Mouse (Mus musculus): ENCODE measurements around the gene Kat8.
"Not testable (repeated sequence)": the region's sequence is repeated elsewhere in the genome, so short reads cannot be mapped to it uniquely, and the experiment has no call there.

Kat8 gene

DNA sequence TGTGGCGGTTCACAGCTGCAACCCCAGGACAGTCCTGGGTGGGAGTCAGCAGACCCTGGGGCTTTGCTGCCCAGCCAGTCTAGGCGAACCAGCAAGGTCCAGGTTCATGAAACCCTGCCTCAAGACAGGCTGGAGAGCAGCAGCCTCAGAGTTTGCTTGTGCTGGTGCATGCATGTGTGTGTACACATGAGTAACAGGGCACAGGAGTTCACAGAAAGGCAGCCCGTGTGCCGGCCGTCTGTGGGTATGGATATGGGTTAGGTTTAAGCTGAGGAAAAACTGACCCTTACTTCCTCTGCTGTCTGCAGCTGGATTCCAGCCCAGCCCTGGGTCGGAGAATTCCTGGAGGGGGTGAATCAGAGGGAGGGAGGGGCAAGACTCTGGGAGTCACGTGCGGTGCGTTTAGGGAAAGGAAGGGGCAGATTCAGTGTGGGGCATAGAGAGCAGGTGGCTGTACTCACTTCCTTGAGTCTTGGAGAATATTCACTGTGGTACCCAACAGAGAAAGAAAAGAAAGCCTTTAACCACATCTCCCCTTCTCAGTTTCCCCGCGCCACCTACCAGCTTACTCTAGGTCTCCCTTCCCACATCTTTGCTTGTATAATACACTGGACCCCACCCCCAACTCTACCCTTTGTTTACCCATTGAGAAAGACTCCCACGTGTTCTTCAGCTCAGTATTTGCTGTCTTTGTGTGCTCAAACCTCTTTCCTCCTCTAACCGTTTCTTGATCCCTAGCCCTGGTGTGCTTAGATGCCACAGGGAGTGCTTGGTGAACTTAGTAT, 19.2 kb downstream of the Kat8 start:
- in situ Hi-C loops (cut with MboI, MseI): no loop called here

DNA sequence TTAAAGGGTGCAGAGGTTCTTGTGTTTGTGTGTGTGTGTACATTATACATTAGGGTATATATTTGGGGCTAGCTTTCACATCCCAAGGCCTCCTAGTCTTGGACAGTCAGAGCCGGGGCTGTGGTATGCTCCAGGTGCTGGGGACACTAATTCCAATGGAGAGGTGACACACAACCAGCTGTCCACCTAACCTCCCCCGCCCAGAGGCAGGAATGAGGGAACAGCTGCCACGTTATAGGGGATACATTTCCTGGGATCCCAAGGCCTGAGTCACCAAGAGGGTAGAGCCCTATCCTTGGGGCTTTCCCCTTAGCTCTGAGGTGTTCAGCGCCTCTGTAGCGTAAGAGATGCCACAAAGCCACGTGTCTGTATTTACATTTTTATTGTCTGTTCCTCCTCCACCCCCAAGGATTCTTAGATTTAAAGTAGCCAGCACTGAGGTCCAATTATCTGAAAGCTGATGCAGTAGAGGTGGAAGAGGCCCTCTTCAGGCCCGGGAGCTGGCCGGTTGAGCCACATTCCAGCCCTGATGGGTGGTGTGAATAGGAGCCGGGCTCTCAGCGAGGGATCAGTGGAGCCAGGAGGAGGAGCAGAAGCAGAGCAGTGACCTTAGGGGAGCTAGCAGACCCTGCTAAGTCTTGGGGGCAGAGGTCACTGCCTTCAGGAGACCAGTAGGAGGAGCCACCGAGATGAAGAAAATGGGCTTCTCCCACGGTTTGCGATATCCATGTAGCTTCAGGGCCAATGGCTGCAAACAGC, 20.1 kb downstream of the Kat8 start:
- in situ Hi-C loops (cut with MboI, MseI): no loop called here

DNA sequence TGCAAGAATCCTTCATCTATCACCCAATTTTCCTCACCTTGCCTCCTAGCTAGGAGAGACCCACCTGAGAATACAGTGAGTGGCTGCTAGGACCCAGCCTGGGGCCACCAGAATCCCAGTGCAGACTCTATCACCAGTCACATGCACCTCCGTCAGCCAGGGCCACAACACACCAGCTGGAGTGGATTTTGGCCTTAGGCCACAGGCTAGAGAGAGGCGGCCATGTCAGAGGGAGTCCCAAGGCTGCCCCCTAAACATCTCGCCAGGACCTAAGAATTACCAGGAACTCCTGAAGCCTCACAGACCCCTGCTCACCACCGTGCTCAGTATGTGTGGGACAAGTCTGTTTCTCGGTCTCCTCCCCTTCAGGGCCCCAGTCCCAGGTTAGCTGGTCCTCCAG, 21.8 kb downstream of the Kat8 start:
- in situ Hi-C loops (cut with MboI, MseI): no loop called here

DNA sequence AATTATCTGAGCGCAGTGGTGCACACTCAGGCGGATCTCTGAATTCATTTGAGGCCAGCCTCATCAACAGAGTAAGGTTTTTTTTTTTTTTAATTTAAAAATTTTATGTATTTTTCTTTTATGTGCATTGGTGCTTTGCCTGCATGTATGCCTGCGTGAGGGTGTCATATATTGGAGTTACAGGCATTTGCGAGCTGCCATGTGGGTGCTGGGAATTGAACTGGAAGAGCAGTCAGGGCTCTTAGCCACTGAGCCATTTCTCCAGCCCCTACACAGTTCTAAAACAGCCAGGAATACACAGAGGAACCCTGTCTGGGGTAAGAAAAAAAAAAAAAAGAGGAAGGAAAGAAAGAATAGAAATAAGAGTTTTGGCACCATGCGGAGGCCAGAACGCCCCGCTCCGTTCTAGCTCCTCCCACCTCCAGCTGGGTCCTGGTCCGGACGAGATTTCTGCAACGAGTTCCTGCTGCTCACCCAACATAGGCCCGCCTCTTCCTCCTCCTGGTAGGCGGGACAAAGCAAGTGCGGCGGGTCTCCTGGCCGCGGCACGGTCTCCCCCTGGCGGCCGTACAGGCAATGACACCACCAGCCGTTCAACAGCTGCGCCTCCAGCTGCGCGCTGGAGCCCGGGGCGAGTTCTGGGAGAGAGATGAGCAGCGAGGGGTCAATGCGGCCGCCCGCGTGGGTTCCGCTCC, 22.9 kb downstream of the Kat8 start:
- in situ Hi-C loops (cut with MboI, MseI): no loop called here

DNA sequence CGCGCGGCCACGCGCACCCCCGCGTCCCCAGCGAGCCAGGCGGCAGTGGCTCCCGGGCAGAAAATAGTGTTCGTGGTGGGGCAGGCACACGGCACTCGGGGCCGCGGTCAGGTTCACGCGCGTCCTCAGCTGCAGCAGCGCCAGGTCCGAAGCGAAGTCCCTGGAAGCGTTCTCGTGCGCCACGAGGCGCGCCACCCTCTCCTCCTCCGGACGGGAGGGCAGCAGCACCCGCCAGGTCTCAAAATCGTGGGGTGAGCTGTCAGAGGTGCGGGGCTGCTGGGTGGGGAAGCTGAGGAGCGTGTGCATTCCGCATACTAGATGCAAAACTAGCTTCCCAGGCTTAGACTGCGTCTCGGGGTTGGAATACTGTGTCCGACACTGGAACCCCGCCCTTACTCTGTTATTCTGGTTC, 23.4 kb downstream of the Kat8 start:
- in situ Hi-C loops (cut with MboI, MseI): no loop called here

DNA sequence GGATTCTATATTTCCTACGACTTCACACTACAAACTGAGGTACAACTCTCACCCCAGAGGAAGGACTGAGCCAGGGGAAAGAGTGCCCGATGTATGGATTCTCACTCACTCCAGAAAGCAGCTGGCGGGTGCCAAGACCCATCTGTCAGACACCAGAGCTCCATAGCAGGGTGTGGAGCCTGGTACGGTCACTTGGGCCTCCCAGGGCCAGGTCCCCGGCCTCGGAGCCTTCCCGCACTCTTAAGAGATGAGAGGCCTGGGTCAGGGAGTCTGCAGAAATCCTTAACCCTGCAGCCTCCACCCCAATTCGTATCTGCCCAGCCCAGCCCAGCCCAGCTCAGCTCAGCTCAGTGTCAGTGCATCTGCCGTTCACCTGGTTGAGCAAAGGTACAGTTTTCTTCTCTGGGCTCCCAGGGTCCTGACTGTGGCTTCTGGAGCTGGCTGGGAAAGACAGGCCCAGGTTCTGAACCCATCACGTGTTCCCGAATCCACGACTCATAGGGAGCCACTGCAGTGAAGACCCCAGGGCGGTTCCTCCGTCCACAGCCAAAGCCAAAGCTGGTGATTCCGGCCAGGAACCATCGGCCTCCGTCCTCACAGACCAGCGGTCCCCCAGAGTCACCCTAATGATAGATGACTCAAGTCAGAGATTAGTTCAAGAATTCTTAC, 24.0 kb downstream of the Kat8 start:
- in situ Hi-C loops (cut with MboI, MseI): no loop called here

DNA sequence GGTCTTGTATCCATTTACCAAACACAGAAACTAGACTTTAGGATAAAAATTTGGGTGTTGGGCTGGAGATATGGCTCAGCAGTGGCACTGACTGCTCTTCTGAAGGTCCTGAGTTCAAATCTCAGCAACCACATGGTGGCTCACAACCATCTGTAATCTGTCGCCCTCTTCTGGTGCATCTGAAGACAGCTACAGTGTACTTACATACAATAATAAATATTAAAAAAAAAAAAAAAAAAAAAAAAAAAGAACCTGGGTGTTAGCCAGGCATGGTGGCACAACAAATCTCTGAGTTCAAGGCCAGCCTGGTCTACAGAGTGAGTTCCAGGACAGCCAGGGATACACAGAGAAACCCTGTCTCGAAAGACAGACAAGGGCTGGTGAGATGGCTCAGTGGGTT, 29.8 kb downstream of the Kat8 start:
- in situ Hi-C loops (cut with MboI, MseI): not testable (repeated sequence)

DNA sequence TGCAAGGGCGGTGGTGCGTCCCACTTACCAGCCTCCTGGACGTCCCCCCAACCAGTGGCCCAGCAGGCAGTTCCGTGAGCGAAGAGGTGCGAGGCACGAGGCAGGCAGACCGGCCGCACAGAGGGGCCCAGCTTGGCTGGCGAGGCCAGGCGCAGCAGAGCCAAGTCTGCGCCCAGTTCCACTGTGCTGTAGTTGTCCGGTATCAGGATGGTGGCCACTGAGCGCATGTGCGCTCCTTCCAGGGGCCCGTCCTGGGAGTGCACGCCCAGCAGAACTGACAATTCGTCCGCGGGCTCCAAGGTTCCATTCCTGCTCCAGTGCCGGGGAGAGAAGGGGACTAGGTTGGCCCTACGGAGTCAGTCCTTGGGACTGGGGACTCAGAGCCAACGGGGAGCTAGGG, 32.3 kb downstream of the Kat8 start:
- in situ Hi-C loops (cut with MboI, MseI): no loop called here

DNA sequence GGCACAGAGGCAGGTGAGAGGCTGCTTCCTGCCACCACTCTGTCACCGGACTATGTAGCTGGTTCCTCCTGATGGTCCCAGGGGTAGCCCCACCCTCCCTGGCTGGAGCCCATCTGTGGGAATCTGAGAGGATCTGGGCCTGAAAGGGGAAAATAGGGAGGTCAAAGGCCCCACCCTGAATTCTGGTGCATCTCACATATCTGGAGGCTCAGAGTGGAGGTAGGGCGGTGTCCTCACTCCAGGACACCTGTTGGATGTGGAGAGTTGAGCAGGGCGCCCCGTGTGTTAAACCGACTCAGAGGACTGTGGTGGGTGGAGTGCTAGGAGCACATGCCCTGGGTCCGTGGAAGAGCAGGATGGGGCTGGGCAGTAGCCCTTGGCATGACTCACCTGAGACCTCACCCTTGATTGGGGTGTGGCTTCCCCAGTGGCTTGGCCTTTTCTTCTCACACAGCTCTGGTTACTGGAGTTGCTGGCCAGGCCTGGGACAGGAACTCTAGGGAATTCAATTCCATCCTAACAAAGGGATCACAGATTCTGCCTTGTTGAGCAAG, 34.2 kb downstream of the Kat8 start, which contains the start of gene Prss36:
Prss36 (minus strand) TSS at position 256 of the 554 bp plus-strand sequence.
- in situ Hi-C loops (cut with MboI, MseI): no loop called here

DNA sequence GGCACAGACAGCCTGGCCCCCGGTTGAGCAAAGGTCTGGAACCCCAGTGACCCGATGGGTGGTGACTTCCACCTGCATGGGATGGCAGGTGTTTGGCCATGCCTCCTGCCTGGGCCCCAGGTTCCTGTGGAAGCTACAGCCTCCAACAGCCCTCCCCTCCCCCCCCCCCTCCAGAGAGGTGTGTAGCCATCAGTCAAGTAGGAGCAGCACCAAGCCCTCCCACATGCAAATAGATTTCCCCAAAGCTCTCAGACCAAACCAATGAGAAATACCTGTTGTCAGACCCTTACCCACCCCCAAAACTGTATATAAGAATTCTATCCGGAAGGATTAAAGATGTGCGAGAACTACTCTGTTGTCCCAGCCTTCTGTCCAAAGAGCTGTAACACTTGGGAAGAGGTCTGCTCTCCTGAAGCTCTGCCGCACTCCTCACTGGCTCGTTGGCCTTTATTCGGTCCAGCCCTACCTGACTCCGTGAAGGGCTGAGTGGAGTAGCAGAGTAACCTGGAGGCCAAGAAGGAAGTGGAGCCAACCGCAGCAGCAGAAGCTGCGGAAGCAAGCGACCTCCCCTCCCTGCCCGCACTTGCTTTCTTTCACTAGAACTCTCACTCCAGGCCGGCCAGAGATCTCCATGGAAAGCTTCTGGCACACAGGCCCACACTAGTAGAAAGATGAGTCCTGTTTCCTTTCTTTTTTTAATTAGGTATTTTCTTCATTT, 40.7 kb downstream of the Kat8 start:
- in situ Hi-C loops (cut with MboI, MseI): no loop called here

DNA sequence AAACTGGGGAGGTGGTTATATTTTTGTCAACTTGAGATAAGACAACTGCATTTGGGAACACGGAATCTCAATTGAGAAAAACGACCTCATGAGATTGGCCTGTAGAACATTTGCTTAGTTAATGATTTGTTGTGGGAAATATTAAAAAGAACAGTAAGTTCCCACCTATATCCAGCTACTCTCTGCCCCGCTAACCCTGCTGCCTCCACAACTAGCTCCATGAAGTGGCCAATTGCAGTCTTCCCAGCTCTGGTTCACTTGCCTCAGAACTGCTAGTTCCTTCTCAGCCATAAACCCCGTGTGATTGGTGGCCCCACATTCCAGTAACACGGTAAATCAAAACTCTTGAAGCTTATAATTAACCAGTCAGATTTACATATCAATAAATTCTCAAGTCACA, 47.0 kb downstream of the Kat8 start:
- in situ Hi-C loops (cut with MboI, MseI): no loop called here

DNA sequence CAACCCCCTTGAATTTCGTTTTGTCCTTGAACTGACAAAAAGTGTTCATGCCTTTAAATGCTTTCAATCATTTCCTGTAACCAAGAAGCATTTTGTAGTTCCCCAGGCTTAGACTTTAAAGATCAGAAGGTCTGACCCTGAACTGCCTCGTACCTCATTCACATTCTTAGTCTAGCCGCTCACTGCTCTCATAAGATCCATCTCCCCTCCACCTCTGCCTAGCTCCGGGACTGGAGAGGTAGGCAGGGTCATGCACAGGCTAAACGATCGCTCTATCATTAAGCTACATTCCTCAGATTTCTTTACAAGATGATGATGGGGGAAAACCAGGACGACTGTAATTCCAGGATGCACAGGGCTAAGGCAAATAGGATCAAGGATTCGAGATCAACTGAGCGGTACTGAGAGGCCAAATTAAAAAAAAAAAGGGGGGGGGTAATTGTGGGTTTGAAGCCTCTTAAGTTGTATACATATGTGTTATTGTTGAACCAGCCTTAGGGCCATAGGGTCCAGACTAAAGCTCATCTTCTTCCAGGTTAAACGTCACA, 54.1 kb downstream of the Kat8 start:
- in situ Hi-C loops (cut with MboI, MseI): no loop called here

DNA sequence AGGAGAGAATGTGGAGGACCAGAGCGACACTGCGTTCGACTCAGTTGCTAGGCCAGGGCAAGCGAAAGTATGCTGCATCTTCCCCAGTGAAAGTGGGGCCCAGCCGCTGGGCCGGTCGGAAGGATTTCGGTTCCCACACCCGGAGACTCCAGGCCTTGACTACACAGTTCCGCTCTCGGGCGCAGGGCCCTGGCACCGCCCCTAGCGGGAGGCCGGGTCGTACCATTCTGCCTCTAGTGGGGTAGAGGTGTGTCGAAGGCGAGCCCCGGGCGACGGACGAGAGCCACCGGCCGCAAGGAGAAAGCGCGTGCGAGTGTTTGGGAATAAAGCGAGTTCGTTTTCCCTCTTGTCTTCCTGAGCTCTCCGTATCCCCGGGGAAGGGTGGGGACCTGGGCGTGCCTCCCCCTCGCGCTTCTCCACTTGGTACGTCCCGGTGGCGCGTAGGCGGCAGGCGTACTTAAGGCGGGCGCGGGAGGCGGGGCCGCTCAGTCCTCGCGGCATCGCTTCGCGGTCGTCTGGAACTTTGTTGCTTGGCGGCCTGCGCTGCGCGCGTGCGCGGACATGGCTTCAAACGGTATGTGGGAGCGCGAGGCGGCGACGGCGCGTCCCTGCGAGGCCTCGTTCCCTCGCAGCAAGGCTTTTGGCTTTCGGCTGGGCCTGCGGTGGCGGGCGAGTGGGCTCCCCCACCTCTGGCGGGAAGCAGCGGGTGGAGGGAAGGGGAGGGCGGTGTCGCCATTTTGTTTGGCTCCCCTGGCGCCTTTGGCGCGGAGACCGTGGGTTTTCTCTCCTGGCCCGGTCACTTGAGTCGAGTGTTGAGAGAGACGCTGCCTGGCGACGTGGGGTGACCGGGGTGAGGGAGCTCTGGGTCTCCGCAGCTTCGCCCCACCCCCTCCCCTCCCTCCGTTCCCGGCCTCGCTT, 54.9 kb downstream of the Kat8 start, which contains the start of gene Fus:
Fus (plus strand) TSS at position 454 of the 918 bp plus-strand sequence.
- in situ Hi-C loops (cut with MboI, MseI): no loop called here

DNA sequence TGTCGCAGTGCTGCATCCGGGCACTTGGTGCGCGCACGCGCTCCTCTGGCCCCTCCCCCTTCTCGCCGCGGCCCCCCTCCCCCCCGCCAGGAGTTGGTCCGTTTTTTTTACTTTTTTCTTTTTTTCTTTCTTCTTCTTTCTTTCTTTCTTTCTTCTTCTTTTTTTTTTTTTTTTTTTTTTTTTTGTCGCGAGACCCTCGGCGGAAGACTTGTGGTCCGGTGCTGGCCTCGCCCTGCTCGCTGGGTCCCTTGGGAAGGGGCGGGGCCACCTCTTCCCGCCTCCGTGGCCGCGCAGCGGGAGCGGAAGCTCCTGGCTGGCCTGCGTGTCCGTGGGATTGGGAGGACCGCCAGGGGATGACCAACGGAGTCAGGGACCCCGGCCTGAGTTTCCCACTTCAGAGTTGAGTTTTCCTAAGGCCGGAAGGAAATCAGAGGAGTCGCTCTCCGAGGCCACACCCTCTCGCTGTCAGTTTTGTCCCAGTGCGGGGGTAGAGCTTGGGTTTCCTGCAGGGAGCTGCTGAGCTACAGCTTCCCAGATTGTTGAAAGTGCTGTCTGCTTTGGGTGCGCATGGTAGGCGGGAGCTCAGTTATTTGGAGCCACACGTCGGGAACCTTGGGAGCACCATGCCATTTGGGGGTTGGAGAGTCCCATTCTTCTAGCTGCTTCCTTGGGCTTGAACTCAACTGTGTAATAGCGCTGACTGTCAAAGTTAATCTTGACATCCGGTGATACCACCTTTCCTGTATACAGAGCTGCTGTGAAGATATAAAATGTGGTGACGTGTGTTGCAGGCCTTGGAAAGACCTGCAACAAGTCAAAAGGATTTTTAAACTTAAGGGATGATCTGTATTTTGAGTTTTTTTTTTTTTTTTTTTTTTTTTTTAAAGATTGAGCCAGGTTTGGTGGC, 55.9 kb downstream of the Kat8 start:
- in situ Hi-C loops (cut with MboI, MseI): no loop called here

DNA sequence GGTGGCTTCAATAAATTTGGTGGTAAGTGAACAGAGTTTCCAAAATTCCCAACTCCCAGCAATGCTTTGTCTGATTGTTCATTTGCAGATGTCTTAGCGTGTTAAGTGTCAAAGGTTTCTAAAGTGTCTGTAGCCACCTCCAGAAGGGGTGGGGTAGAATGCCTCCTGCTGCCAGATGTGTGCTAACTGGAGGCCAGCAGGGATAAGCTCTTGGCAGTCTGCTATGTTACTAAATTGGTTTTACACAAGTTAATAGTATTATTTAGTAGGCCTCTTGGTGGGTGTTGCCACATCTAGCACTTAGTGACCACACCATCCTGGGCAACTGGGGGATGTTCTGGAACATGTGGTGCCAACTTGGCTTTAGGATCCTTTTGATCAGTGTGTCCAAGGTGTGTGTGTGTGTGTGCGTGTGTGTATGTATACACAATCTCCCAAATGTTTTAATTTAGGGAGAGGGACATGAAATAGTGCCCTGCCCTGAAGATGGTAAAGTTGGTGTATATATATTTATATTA, 62.2 kb downstream of the Kat8 start:
- in situ Hi-C loops (cut with MboI, MseI): no loop called here

Measured in T-helper 2 cell (primary cell).